Mouse (Mus musculus) hindlimb bud, embryonic 11.5 days (tissue): ENCODE results near the gene 1700029F12Rik.
"Not testable (repeated sequence)": the region's sequence is repeated elsewhere in the genome, so short reads cannot be mapped to it uniquely, and the experiment has no call there.

Experiments
- DNase-seq: peaks from one replicate; pipeline ENCODE4 v3.0.0-alpha.2; 2012; ENCODE audit warnings: low read depth, low spot score; ENCODE audit errors: extremely low spot score

The 1700029F12Rik gene

GRCm38 (mm10) chr13:97034262-97034661 is at the start of gene 1700029F12Rik:
Gene 1700029F12Rik, minus strand, starts transcription at chr13:97034362.
- no peak for DNase-seq

GRCm38 (mm10) chr13:97082432-97082831 is 48.3 kb upstream of the 1700029F12Rik start:
- no peak for DNase-seq

- DNase-seq = no peak
Measured at GRCm38 (mm10) chr13:97080615-97081014, 46.5 kb upstream of the 1700029F12Rik start.

- no peak for DNase-seq
Measured at GRCm38 (mm10) chr13:97080201-97080600, 46.0 kb upstream of the 1700029F12Rik start.

GRCm38 (mm10) chr13:97077556-97077955 is 43.4 kb upstream of the 1700029F12Rik start:
- DNase-seq = no peak

- no peak for DNase-seq
Measured at GRCm38 (mm10) chr13:97073497-97073896, 39.3 kb upstream of the 1700029F12Rik start.

GRCm38 (mm10) chr13:97071626-97072241 is 37.6 kb upstream of the 1700029F12Rik start:
- no peak for DNase-seq

- DNase-seq = no peak
Measured at GRCm38 (mm10) chr13:97070931-97071625, 36.9 kb upstream of the 1700029F12Rik start.

GRCm38 (mm10) chr13:97068151-97068550 is 34.0 kb upstream of the 1700029F12Rik start:
- DNase-seq = no peak

GRCm38 (mm10) chr13:97067691-97068090 is 33.5 kb upstream of the 1700029F12Rik start:
- DNase-seq = no peak

- no peak for DNase-seq
Measured at GRCm38 (mm10) chr13:97066649-97067550, 32.7 kb upstream of the 1700029F12Rik start, which contains the start of gene Fam169a. Gene Fam169a, plus strand, starts transcription at chr13:97067286.

GRCm38 (mm10) chr13:97064844-97065621 is 30.9 kb upstream of the 1700029F12Rik start:
- not testable (repeated sequence) for DNase-seq

- no peak for DNase-seq
Measured at GRCm38 (mm10) chr13:97064413-97064812, 30.3 kb upstream of the 1700029F12Rik start.

GRCm38 (mm10) chr13:97063431-97063830 is 29.3 kb upstream of the 1700029F12Rik start:
- DNase-seq = no peak

GRCm38 (mm10) chr13:97062151-97062550 is 28.0 kb upstream of the 1700029F12Rik start:
- no peak for DNase-seq

GRCm38 (mm10) chr13:97060331-97060730 is 26.2 kb upstream of the 1700029F12Rik start:
- DNase-seq = no peak

- DNase-seq = no peak
Measured at GRCm38 (mm10) chr13:97059746-97060145, 25.6 kb upstream of the 1700029F12Rik start.

GRCm38 (mm10) chr13:97057817-97058216 is 23.7 kb upstream of the 1700029F12Rik start:
- no peak for DNase-seq

- no peak for DNase-seq
Measured at GRCm38 (mm10) chr13:97053844-97054243, 19.7 kb upstream of the 1700029F12Rik start.

- peak; percentile 74 for DNase-seq
Measured at GRCm38 (mm10) chr13:97052667-97053066, 18.5 kb upstream of the 1700029F12Rik start.

- DNase-seq = no peak
Measured at GRCm38 (mm10) chr13:97051158-97051557, 17.0 kb upstream of the 1700029F12Rik start.
